Mouse (Mus musculus): ENCODE measurements at regions not wholly inside any gene's neighbourhood (a gene's known extent, or its start where the extent isn't known, plus 50 kb on each side); places are given as distances from the start of the nearest gene placed in this dataset.

GRCm38 (mm10) chr12:90469754-90470153 is 268.5 kb downstream of the Dio2 start:
- ATAC-seq (ENCODE audit: low FRiP score) = no peak
- no peak for DNase-seq (ENCODE audit: low spot score, missing footprints)
- Histone ChIP-seq H3K9ac (ENCODE audit: low read length) (no peak overlapping the region), H3K4me2 (no peak overlapping the region), H3K27me3 (ENCODE audit: control insufficient read depth, insufficient read depth, low read length) (no peaks in the 10 kb centered on the region), H3K4me3 (ENCODE audit: low read depth, low read length) (no peak overlapping the region), H3K9me3 (ENCODE audit: control insufficient read depth, low read length) (no peaks in the 10 kb centered on the region), H3K36me3 (ENCODE audit: control insufficient read depth, insufficient read depth, low read length) (no peaks in the 10 kb centered on the region), H3K4me1 (ENCODE audit: control insufficient read depth, insufficient read depth, low read length) (no peaks in the 10 kb centered on the region), H3K27ac (ENCODE audit: low read depth, low read length) (no peak overlapping the region)
- 81% methylated on average over 1 of the region's 1 CpGs for WGBS

GRCm38 (mm10) chr12:90460121-90460520 is 278.1 kb downstream of the Dio2 start:
- no peak overlapping the region for H3K4me3 ChIP-seq (ENCODE audit: low read depth, low read length)
- no peak overlapping the region for H3K27ac ChIP-seq (ENCODE audit: low read depth, low read length)
- H3K4me2 ChIP-seq = no peak overlapping the region
- DNase-seq (ENCODE audit: low spot score, missing footprints) = no peak
- H3K27me3 ChIP-seq (ENCODE audit: control insufficient read depth, insufficient read depth, low read length) = no peaks in the 10 kb centered on the region
- 73% methylated on average over 2 of the region's 2 CpGs for WGBS
- no peaks in the 10 kb centered on the region for H3K9me3 ChIP-seq (ENCODE audit: control insufficient read depth, low read length)
- H3K4me1 ChIP-seq (ENCODE audit: control insufficient read depth, insufficient read depth, low read length) = no peaks in the 10 kb centered on the region
- ATAC-seq (ENCODE audit: low FRiP score) = no peak
- no peak overlapping the region for H3K9ac ChIP-seq (ENCODE audit: low read length)
- no peaks in the 10 kb centered on the region for H3K36me3 ChIP-seq (ENCODE audit: control insufficient read depth, insufficient read depth, low read length)

- Histone ChIP-seq H3K36me3 (ENCODE audit: control insufficient read depth, insufficient read depth, low read length) (no peaks in the 10 kb centered on the region), H3K9me3 (ENCODE audit: control insufficient read depth, low read length) (no peaks in the 10 kb centered on the region; the same call in 1 of the 2 replicates), H3K27me3 (ENCODE audit: control insufficient read depth, insufficient read depth, low read length) (no peaks in the 10 kb centered on the region), H3K4me1 (ENCODE audit: control insufficient read depth, insufficient read depth, low read length) (no peaks in the 10 kb centered on the region), H3K4me2 (no peak overlapping the region), H3K9ac (ENCODE audit: low read length) (no peak overlapping the region), H3K4me3 (ENCODE audit: low read depth, low read length) (no peak overlapping the region), H3K27ac (ENCODE audit: low read depth, low read length) (no peak overlapping the region)
- 94% methylated on average over 1 of the region's 1 CpGs for WGBS
- DNase-seq (ENCODE audit: low spot score, missing footprints) (no peak), ATAC-seq (ENCODE audit: low FRiP score) (no peak)
Measured at GRCm38 (mm10) chr12:90440672-90441071, 297.6 kb downstream of the Dio2 start.

- Histone ChIP-seq H3K4me1 (ENCODE audit: control insufficient read depth, insufficient read depth, low read length) (no peaks in the 10 kb centered on the region), H3K9me3 (ENCODE audit: control insufficient read depth, low read length) (no peaks in the 10 kb centered on the region), H3K4me2 (no peak overlapping the region), H3K36me3 (ENCODE audit: control insufficient read depth, insufficient read depth, low read length) (no peaks in the 10 kb centered on the region), H3K27me3 (ENCODE audit: control insufficient read depth, insufficient read depth, low read length) (no peaks in the 10 kb centered on the region), H3K27ac (ENCODE audit: low read depth, low read length) (no peak overlapping the region), H3K9ac (ENCODE audit: low read length) (no peak overlapping the region), H3K4me3 (ENCODE audit: low read depth, low read length) (no peak overlapping the region)
- 75% methylated on average over 8 of the region's 8 CpGs for WGBS
- ATAC-seq (ENCODE audit: low FRiP score) = no peak
- no peak for DNase-seq (ENCODE audit: low spot score, missing footprints)
Measured at GRCm38 (mm10) chr12:90425276-90426063, 312.8 kb downstream of the Dio2 start.

DNA sequence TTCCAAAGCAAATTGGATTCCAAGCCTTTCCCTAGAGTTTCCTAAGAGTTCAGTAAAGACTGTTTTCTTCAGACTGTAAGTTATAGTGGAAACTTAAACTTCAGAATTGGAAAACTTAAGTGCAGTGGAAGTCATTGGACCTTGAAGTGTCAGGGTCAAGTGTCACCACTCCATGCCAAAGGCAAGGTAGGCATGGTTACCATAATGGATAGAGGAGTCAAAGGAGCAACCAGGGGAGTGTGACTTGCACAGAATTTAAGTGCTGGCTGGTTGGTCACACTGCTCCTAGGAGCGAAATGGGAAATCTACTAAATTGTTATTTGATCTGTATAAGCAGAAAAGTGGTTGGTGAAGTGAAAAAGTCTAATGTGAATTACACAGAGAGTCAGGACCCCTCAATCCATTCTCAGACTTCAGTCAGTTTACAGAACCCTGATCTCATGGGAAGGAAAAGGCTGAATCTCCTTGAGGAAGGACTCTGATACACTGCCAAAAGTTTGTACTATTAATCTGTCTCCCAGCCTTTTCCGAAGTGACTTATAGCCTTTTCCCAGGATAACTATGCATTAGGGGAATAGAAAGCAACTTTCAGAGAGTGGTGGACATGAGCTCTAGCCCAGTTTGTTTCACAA is 320.5 kb downstream of the Dio2 start:
- Histone ChIP-seq H3K4me3 (ENCODE audit: low read depth, low read length) (no peak overlapping the region), H3K4me2 (no peak overlapping the region), H3K27ac (ENCODE audit: low read depth, low read length) (no peak overlapping the region), H3K36me3 (ENCODE audit: control insufficient read depth, insufficient read depth, low read length) (no peaks in the 10 kb centered on the region), H3K9ac (ENCODE audit: low read length) (no peak overlapping the region), H3K4me1 (ENCODE audit: control insufficient read depth, insufficient read depth, low read length) (no peaks in the 10 kb centered on the region), H3K27me3 (ENCODE audit: control insufficient read depth, insufficient read depth, low read length) (no peaks in the 10 kb centered on the region), H3K9me3 (ENCODE audit: control insufficient read depth, low read length) (no peaks in the 10 kb centered on the region)
- no peak for ATAC-seq (ENCODE audit: low FRiP score)
- 92% methylated on average over 2 of the region's 2 CpGs for whole genome bisulfite sequencing
- DNase-seq (ENCODE audit: low spot score, missing footprints) = no peak

DNA sequence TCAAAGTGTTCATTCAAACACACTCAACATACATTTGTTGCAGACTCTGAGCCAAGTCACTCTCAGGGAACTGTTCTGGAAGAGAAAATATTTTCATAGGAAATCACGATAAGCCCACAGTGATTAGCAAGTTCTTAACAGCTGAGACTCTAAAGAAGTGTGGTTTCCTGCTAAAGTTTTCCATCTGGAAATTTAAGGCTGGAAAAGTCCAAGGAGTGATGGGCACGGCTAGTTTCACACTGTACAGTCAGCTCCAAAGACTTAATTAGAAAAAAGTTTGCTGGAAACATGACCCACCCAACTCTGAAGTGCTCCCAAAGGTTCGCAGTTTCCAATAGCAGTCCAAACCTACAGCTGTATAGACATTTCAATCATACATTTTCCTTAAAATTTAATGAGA is 329.5 kb downstream of the Dio2 start:
- no peak overlapping the region for H3K27ac ChIP-seq (ENCODE audit: low read depth, low read length)
- H3K4me3 ChIP-seq (ENCODE audit: low read depth, low read length) = no peak overlapping the region
- H3K4me2 ChIP-seq = no peak overlapping the region
- 83% methylated on average over 3 of the region's 3 CpGs for WGBS
- ATAC-seq (ENCODE audit: low FRiP score) (no peak), DNase-seq (ENCODE audit: low spot score, missing footprints) (no peak)
- no peaks in the 10 kb centered on the region for H3K36me3 ChIP-seq (ENCODE audit: control insufficient read depth, insufficient read depth, low read length)
- H3K4me1 ChIP-seq (ENCODE audit: control insufficient read depth, insufficient read depth, low read length) = no peaks in the 10 kb centered on the region
- no peak overlapping the region for H3K9ac ChIP-seq (ENCODE audit: low read length)
- no peaks in the 10 kb centered on the region for H3K9me3 ChIP-seq (ENCODE audit: control insufficient read depth, low read length)
- H3K27me3 ChIP-seq (ENCODE audit: control insufficient read depth, insufficient read depth, low read length) = no peaks in the 10 kb centered on the region

DNA sequence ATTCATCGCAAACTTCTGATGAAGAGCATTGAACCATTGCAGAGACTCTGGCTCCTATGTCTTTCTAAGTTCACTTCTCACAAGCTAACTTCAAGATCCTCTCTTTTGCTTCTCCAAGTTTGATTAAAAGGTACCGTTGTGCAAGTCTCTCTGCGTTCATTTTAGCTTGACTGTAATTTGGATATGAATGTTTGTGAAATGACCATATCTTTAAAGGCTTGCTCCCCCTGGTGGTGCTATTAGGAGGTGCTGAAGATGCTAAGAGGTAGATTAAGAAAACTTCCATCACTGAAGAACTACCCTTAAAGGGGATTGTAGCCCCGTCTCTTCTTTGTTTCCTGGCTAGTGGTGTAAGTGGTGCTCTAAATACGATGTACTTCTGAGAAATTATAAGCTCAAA is 339.7 kb downstream of the Dio2 start:
- Histone ChIP-seq H3K27me3 (ENCODE audit: control insufficient read depth, insufficient read depth, low read length) (no peaks in the 10 kb centered on the region), H3K4me2 (no peak overlapping the region), H3K9me3 (ENCODE audit: control insufficient read depth, low read length) (no peaks in the 10 kb centered on the region), H3K36me3 (ENCODE audit: control insufficient read depth, insufficient read depth, low read length) (no peaks in the 10 kb centered on the region), H3K9ac (ENCODE audit: low read length) (no peak overlapping the region), H3K27ac (ENCODE audit: low read depth, low read length) (no peak overlapping the region), H3K4me3 (ENCODE audit: low read depth, low read length) (no peak overlapping the region), H3K4me1 (ENCODE audit: control insufficient read depth, insufficient read depth, low read length) (no peaks in the 10 kb centered on the region)
- DNase-seq (ENCODE audit: low spot score, missing footprints) (peak; percentile 84), ATAC-seq (ENCODE audit: low FRiP score) (no peak)
- 79% methylated on average over 5 of the region's 5 CpGs for WGBS

Data from midbrain, embryonic 11.5 days (tissue).